Mouse (Mus musculus): ENCODE measurements around the gene Cd300lf. TPM values are rescaled to one million over a fixed set of nuclear protein-coding genes. Genes with fewer than 3 reads are reported as not detected.

The Cd300lf gene
- polyA plus RNA-seq, 1 experiment: 2.9 TPM

DNA sequence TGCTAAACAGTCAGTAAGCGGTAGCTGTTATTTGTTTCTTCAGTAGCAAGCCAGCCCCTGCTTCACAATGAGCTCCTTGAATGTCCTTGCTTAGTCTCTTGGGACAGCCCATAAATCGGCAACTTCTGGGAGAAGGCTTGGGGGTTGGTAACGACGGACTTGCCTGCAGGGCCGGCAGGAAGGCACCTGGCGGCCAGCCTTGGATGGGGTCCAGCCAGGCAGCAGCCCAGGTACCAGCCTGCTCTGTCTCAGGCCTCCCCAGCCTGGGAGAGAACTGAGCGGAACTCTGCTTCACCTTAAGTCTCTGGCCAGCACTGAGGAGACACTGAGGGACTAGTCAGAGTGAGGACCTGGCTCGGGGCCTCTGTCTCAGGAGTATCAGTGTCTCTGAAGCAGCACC lies 37.3 kb upstream of the Cd300lf start:
- TF ChIP-seq CTCF (IDR thresholded peaks at IDR 0.05; ENCODE audit: low read depth, low read length): no peak
- no peak for TF ChIP-seq POLR2A (IDR thresholded peaks at IDR 0.05; ENCODE audit: borderline replicate concordance, low read depth, low read length)
- Histone ChIP-seq H3K27ac (ENCODE audit: insufficient read depth, low read depth, low read length) (no peak overlapping the region), H3K4me1 (ENCODE audit: control insufficient read depth, insufficient read depth, low read length) (peaks cover 26% of the 10 kb centered on the region), H3K4me3 (ENCODE audit: insufficient read depth, low read length) (no peak overlapping the region)

DNA sequence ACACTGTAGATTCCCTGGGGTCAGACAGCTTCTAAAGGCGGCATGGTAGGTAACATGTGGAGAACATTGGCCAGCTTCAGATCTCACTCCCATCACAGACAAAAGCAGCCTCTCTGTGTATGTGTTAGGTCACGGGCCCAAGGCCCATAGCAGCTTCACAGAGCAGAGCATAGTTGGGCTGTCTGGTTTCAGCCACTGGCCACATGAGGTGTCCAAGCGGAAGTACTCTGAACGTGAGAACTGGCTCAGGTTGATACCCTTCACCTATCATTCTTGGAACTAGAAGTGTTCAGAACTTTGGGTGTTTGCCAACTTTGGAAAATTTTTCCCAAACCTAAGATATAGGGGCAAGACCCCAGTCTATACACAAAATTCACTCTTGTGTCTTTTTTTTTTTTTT lies 35.6 kb upstream of the Cd300lf start:
- Histone ChIP-seq H3K4me3 (ENCODE audit: insufficient read depth, low read length) (no peak overlapping the region), H3K4me1 (ENCODE audit: control insufficient read depth, insufficient read depth, low read length) (peaks cover 35% of the 10 kb centered on the region), H3K27ac (ENCODE audit: insufficient read depth, low read depth, low read length) (no peak overlapping the region)
- TF ChIP-seq CTCF (IDR thresholded peaks at IDR 0.05; ENCODE audit: low read depth, low read length) (no peak), POLR2A (IDR thresholded peaks at IDR 0.05; ENCODE audit: borderline replicate concordance, low read depth, low read length) (no peak)

DNA sequence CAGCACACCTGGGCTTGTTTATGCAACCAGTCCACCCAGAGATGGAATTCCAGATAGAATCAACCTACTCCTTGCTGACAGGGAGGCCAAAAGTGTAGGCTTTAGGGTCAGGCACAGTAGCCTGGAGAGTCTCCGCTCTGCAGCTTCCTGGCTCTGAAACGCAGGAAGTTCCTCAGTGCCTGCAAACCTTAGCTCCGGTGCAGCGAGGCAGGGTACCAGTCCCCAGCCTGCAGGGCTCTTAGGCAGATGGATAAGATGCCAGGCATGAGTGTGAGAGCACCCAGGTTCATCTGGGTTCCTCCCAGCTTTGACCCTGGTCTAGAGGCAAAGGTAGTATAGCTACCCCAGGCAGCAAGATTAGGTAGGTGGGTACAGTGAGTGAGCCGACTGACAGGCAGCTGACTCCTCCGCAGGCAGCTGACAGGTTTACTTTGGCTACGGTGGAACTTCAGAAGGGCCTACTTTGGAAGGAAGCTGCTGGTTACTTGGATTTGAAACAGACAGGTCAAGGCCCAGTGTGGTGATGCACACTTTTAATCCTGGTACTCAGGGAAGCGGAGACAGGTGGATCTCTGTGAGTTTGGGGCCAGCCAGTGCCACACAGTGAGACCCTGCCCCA lies 33.9 kb upstream of the Cd300lf start:
- Histone ChIP-seq H3K27ac (ENCODE audit: insufficient read depth, low read depth, low read length) (no peak overlapping the region), H3K4me1 (ENCODE audit: control insufficient read depth, insufficient read depth, low read length) (peaks cover 24% of the 10 kb centered on the region), H3K4me3 (ENCODE audit: insufficient read depth, low read length) (no peak overlapping the region)
- TF ChIP-seq POLR2A (IDR thresholded peaks at IDR 0.05; ENCODE audit: borderline replicate concordance, low read depth, low read length): no peak
- no peak for TF ChIP-seq CTCF (IDR thresholded peaks at IDR 0.05; ENCODE audit: low read depth, low read length)

DNA sequence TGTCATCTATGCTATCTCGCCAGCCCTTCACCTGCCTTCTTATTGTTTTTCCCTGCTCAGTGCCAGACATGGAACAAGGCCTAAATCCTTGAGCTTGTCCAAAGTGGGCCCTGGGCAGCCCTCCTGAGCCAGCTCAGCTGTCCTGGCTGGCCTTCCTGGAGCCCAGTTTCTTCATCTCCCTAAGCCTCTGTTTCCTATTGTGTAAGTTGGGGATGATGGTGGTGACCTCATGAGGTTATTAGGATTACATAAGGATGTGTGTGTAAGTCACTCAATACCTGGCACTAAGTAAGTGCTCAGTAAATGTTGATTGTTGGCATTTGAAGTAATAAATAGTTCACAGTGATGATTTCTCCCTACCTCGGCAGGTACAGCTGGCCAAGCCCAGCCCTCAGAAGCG lies 33.0 kb upstream of the Cd300lf start:
- TF ChIP-seq POLR2A (IDR thresholded peaks at IDR 0.05; ENCODE audit: borderline replicate concordance, low read depth, low read length): no peak
- no peak for TF ChIP-seq CTCF (IDR thresholded peaks at IDR 0.05; ENCODE audit: low read depth, low read length)
- Histone ChIP-seq H3K4me3 (ENCODE audit: insufficient read depth, low read length) (no peak overlapping the region), H3K4me1 (ENCODE audit: control insufficient read depth, insufficient read depth, low read length) (peaks cover 24% of the 10 kb centered on the region), H3K27ac (ENCODE audit: insufficient read depth, low read depth, low read length) (no peak overlapping the region)

DNA sequence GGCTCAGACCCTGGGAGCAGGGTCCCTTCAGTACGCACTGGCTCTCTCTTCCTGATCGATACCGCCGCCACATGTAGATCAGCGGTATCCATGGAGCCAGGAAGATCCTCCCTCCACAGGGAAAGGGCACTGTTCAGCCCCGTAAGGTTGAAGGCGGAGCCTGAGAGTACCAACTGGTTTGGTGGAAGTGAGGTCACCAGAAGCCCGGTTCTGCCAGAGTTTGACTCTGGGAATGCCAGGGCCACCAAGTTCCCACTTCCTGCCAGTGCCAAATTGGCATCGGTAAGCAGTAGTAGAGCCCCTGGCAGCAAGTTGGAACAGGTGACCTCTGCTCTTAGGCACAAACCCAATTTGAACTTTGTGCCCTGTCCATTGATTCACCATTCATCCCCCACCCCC lies 31.2 kb upstream of the Cd300lf start:
- Histone ChIP-seq H3K27ac (ENCODE audit: insufficient read depth, low read depth, low read length) (peak overlapping the region; percentile 14), H3K4me3 (ENCODE audit: insufficient read depth, low read length) (peak overlapping the region; percentile 90), H3K4me1 (ENCODE audit: control insufficient read depth, insufficient read depth, low read length) (peaks cover 32% of the 10 kb centered on the region)
- TF ChIP-seq POLR2A (IDR thresholded peaks at IDR 0.05; ENCODE audit: borderline replicate concordance, low read depth, low read length): no peak
- TF ChIP-seq CTCF (IDR thresholded peaks at IDR 0.05; ENCODE audit: low read depth, low read length): no peak

DNA sequence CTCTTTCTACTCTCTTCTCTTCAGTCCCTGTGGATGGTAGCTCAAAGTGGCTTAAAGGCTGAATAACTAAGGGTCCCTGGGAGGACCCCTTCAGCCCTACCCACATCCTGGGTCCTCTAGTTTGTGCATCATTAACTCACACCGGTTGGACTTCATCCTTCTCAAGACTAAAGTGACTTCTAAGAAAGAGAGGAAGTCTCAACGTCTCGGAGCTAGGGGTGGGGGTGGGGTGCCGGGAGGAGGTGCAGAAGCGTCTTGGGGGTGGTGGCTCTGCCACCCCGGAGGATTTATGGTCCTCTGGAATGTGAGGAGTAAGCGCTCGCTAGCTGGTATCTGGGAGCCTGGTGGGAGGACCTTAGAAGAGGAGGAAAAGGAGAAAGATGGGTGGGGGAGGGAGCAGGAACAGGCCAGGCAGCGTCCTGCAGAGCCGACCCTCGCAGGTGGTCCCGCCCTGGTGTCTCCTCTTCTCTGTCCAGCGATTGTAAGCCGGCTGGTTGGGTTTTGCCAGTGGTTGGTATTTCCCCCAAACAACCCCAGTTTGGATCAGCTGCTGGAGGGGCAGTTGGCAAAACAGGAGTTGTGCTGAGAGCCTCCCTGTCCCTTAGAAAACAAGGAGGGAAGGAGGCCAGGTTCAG lies 30.7 kb upstream of the Cd300lf start:
- Histone ChIP-seq H3K4me3 (ENCODE audit: insufficient read depth, low read length) (peak overlapping the region; percentile 90), H3K4me1 (ENCODE audit: control insufficient read depth, insufficient read depth, low read length) (peaks cover 32% of the 10 kb centered on the region), H3K27ac (ENCODE audit: insufficient read depth, low read depth, low read length) (peak overlapping the region; percentile 14)
- TF ChIP-seq POLR2A (IDR thresholded peaks at IDR 0.05; ENCODE audit: borderline replicate concordance, low read depth, low read length): no peak
- TF ChIP-seq CTCF (IDR thresholded peaks at IDR 0.05; ENCODE audit: low read depth, low read length): no peak

DNA sequence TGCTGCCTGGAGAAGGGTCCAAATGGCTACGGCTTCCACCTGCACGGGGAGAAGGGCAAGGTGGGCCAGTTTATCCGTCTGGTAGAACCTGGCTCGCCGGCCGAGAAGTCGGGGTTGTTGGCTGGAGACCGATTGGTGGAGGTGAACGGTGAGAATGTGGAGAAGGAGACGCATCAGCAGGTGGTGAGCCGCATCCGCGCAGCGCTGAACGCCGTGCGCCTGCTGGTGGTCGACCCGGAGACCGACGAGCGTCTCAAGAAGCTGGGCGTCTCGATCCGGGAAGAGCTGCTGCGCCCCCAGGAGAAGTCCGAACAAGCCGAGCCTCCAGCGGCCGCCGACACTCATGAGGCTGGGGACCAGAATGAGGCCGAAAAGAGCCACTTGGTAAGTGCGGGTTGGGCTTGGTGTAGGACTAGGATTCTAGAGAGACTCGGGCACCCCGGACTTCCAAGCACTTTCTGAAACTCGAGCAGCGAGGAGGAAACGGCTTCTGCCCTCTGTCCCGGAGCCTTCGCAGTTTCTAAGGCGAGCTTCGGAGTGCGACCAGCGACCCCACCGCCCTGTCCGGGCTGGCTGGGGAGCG lies 29.9 kb upstream of the Cd300lf start:
- Histone ChIP-seq H3K27ac (ENCODE audit: insufficient read depth, low read depth, low read length) (peak overlapping the region; percentile 28), H3K4me1 (ENCODE audit: control insufficient read depth, insufficient read depth, low read length) (peaks cover 34% of the 10 kb centered on the region), H3K4me3 (ENCODE audit: insufficient read depth, low read length) (peak overlapping the region; percentile 90)
- no peak for TF ChIP-seq POLR2A (IDR thresholded peaks at IDR 0.05; ENCODE audit: borderline replicate concordance, low read depth, low read length)
- no peak for TF ChIP-seq CTCF (IDR thresholded peaks at IDR 0.05; ENCODE audit: low read depth, low read length)

DNA sequence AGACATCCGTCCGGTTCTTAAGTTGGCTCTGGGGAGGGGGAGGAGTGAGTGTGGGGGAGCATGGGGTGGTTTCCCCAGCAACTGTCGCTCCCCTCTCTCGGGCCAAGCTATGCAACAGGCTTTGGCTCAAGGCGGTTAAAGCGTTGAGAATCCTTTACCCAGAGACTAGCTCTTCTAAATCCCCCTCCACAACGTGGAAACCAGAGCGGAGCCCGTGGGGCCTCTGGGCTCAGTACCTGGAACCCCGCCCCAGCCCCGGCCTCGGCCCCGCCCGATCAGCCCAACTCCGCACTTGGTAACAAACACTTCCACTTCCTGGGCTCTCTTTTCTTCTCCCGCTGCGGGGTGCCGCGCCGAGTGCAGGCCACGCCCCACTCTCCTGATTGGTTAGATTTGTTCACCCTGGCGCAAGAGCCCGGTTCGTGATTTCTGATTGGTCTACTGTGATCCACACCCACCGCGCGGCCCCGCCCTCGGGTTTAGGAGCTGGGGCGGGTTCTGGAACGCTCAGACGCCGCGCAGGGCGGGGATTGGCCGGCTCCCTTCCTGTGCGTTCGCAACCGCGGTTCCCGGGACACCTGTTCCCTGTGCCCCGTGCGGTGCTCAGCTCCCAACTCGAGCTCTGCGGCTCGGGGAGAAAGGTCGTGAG lies 29.2 kb upstream of the Cd300lf start, which contains the start of gene Slc9a3r1:
Gene Slc9a3r1 (plus strand): TSS at position 510 of the 649 bp plus-strand sequence.
- H3K27ac ChIP-seq (ENCODE audit: insufficient read depth, low read depth, low read length): peak within 1 kb of the TSS; percentile 85
- H3K4me3 ChIP-seq (ENCODE audit: insufficient read depth, low read length): peak within 1 kb of the TSS; percentile 90
- peak; percentile 93 for TF ChIP-seq POLR2A (IDR thresholded peaks at IDR 0.05; ENCODE audit: borderline replicate concordance, low read depth, low read length)
- no peak for TF ChIP-seq CTCF (IDR thresholded peaks at IDR 0.05; ENCODE audit: low read depth, low read length)
- H3K4me1 ChIP-seq (ENCODE audit: control insufficient read depth, insufficient read depth, low read length): peaks cover 39% of the 10 kb centered on the region

DNA sequence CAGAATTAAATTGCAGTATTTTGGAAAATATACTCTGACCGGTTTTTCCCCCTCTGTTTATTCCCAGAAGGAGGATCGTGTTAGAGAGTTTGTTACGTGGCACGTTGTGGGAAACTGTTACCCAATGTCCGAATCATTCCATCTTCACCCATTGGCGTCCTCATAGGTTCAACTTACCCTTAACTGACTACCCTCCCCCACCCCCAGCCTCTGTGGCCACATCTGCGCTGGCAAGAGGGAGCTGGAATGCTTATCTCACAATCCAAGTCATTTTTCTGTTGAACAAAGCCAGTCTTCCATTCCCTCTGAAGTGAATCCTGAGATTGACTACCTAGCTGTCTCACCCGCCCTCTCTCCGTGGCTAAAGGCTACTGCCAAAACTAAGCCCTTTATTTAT lies 28.4 kb upstream of the Cd300lf start:
- Histone ChIP-seq H3K4me1 (ENCODE audit: control insufficient read depth, insufficient read depth, low read length) (peaks cover 42% of the 10 kb centered on the region), H3K27ac (ENCODE audit: insufficient read depth, low read depth, low read length) (peak overlapping the region; percentile 85), H3K4me3 (ENCODE audit: insufficient read depth, low read length) (no peak overlapping the region)
- TF ChIP-seq CTCF (IDR thresholded peaks at IDR 0.05; ENCODE audit: low read depth, low read length) (no peak), POLR2A (IDR thresholded peaks at IDR 0.05; ENCODE audit: borderline replicate concordance, low read depth, low read length) (no peak)
